Mouse (Mus musculus): ENCODE measurements at regions not wholly inside any gene's neighbourhood (a gene's known extent, or its start where the extent isn't known, plus 50 kb on each side); places are given as distances from the start of the nearest gene placed in this dataset.

DNA sequence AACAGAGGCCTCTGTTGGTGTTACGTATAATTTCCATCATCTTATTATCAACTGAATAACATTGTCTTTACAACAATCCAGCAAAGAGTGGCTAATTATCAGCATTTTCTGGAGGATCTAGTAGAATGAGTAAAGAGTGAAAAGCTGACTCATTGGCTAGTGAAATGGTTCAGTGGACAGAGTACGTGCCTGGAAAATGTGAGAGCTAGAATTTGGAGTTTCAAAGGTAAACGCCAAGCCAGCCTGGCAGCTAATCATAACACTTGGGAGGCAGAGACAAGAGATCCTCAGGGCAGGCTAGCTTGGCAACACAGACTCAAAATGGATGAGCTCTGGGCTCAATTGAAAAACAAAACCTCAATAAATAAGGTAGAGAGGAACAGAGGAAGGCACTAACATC, 2628.0 kb upstream of the Gm7489 start:
- no peak for TF ChIP-seq CTCF (IDR thresholded peaks at IDR 0.05; ENCODE audit: control insufficient read depth, insufficient read depth, insufficient replicate concordance, low read depth, low read length)
- no peak for TF ChIP-seq POLR2A (IDR thresholded peaks at IDR 0.05; ENCODE audit: control insufficient read depth, low read depth, low read length)

All from testis, adult 2 months (tissue).